Mouse (Mus musculus): ENCODE results near the gene Cdc42bpg. TPM values are rescaled to one million over a fixed set of nuclear protein-coding genes. Genes with fewer than 3 reads are reported as not detected.
A peak's percentile ranks its signal among the peaks of the same experiment; 100 is the strongest.
"Not testable (repeated sequence)": the region's sequence is repeated elsewhere in the genome, so short reads cannot be mapped to it uniquely, and the experiment has no call there.

The Cdc42bpg gene
- total RNA-seq, 2 experiments from 2014 or later: 4.2 to 4.8 TPM

- DNase-seq (ENCODE audit: low spot score in 2 of 2): no peak
Measured at GRCm38 (mm10) chr19:6294301-6294700, 12.0 kb upstream of the Cdc42bpg start.

GRCm38 (mm10) chr19:6296551-6297210, 9.6 kb upstream of the Cdc42bpg start:
- no peak for DNase-seq (ENCODE audit: low spot score in 2 of 2)

GRCm38 (mm10) chr19:6297641-6298040, 8.6 kb upstream of the Cdc42bpg start:
- DNase-seq (ENCODE audit: low spot score in 2 of 2): no peak

GRCm38 (mm10) chr19:6299003-6299402, 7.3 kb upstream of the Cdc42bpg start:
- DNase-seq (ENCODE audit: low spot score in 2 of 2): no peak

GRCm38 (mm10) chr19:6299450-6300267, 6.6 kb upstream of the Cdc42bpg start:
- no peak for DNase-seq (ENCODE audit: low spot score in 2 of 2)

- DNase-seq (ENCODE audit: low spot score in 2 of 2): no peak
Measured at GRCm38 (mm10) chr19:6300402-6300841, 5.8 kb upstream of the Cdc42bpg start.

GRCm38 (mm10) chr19:6302114-6302513, 4.1 kb upstream of the Cdc42bpg start:
- no peak for DNase-seq (ENCODE audit: low spot score in 2 of 2)

- peak; percentile 34 to 44 for DNase-seq (ENCODE audit: low spot score in 2 of 2)
Measured at GRCm38 (mm10) chr19:6302522-6302921, 3.7 kb upstream of the Cdc42bpg start.

- no peak for DNase-seq (ENCODE audit: low spot score in 2 of 2)
Measured at GRCm38 (mm10) chr19:6303831-6304230, 2.4 kb upstream of the Cdc42bpg start.

GRCm38 (mm10) chr19:6304787-6305516, 1.3 kb upstream of the Cdc42bpg start:
- peak; percentile 83 to 85 for DNase-seq (ENCODE audit: low spot score in 2 of 2)

GRCm38 (mm10) chr19:6305517-6306115, 640 bp upstream of the Cdc42bpg start:
- DNase-seq (ENCODE audit: low spot score in 2 of 2): no peak

- DNase-seq (ENCODE audit: low spot score in 2 of 2): peak in 1 of 2 experiments; percentile 48
Measured at GRCm38 (mm10) chr19:6306586-6306985, 330 bp downstream of the Cdc42bpg start.

- no peak for DNase-seq (ENCODE audit: low spot score in 2 of 2)
Measured at GRCm38 (mm10) chr19:6307733-6308531, 1.7 kb downstream of the Cdc42bpg start.

GRCm38 (mm10) chr19:6310181-6310580, 3.9 kb downstream of the Cdc42bpg start:
- DNase-seq (ENCODE audit: low spot score in 2 of 2): no peak

- not testable (repeated sequence) for DNase-seq (ENCODE audit: low spot score in 2 of 2)
Measured at GRCm38 (mm10) chr19:6311783-6312182, 5.5 kb downstream of the Cdc42bpg start.

- no peak for DNase-seq (ENCODE audit: low spot score in 2 of 2)
Measured at GRCm38 (mm10) chr19:6313796-6314195, 7.5 kb downstream of the Cdc42bpg start.

- no peak for DNase-seq (ENCODE audit: low spot score in 2 of 2)
Measured at GRCm38 (mm10) chr19:6314513-6314912, 8.3 kb downstream of the Cdc42bpg start.

GRCm38 (mm10) chr19:6315573-6315972, 9.3 kb downstream of the Cdc42bpg start:
- no peak for DNase-seq (ENCODE audit: low spot score in 2 of 2)

- no peak for DNase-seq (ENCODE audit: low spot score in 2 of 2)
Measured at GRCm38 (mm10) chr19:6318145-6318544, 11.9 kb downstream of the Cdc42bpg start.

GRCm38 (mm10) chr19:6321358-6321757, 15.1 kb downstream of the Cdc42bpg start:
- DNase-seq (ENCODE audit: low spot score in 2 of 2): no peak

All from left cerebral cortex, adult 18-20 months (tissue).